Mouse (Mus musculus) liver, adult 2 months (tissue): ENCODE results near the gene Myrip.

Experiments used
- CTCF ChIP-seq: fragments of 200-500 bp; IDR thresholded peaks from 2 replicates; pipeline ENCODE4 v1.5.1; 2011; ENCODE audit warnings: low read depth, low read length, control low read depth
- POLR2A ChIP-seq: fragments of 200-500 bp; IDR thresholded peaks from 2 replicates; pipeline ENCODE4 v1.6.1; 2011; ENCODE audit warnings: low read length, control low read depth; ENCODE audit not compliant: insufficient read depth; ENCODE audit errors: extremely low read depth

- TF ChIP-seq CTCF (peak; percentile 49), POLR2A (no peak)
Measured at GRCm38 (mm10) chr9:120353967-120354366, 52.7 kb downstream of the Myrip start.
